Mouse (Mus musculus) brain, embryonic 14.5 days (tissue): ENCODE results near the gene Mapk11.

ENCODE experiments used
- CTCF ChIP-seq: fragments of 200-500 bp; IDR thresholded peaks from 2 replicates; pipeline ENCODE4 v1.5.1; 2012; ENCODE audit warnings: inconsistent platforms, mild to moderate bottlenecking, moderate library complexity, borderline replicate concordance; ENCODE audit not compliant: insufficient read depth, insufficient read length; ENCODE audit errors: extremely low read depth
- POLR2A ChIP-seq: fragments of 200-500 bp; IDR thresholded peaks from 2 replicates; pipeline ENCODE4 v1.6.1; 2012; ENCODE audit warnings: mild to moderate bottlenecking, inconsistent platforms, borderline replicate concordance; ENCODE audit not compliant: poor library complexity, insufficient read depth, insufficient read length, severe bottlenecking; ENCODE audit errors: extremely low read depth

GRCm38 (mm10) chr15:89196313-89196706 is 46.9 kb upstream of the Mapk11 start, which contains the start of gene Dennd6b:
- TF ChIP-seq POLR2A = peak; percentile 4; the same call in 1 of the 2 replicates
- peak; percentile 92 for TF ChIP-seq CTCF
